Mouse (Mus musculus) induced T-regulatory cell, adult 2 months (primary cell): Measurements from ENCODE around the gene Vmn2r81.
"Not testable (repeated sequence)": the region's sequence is repeated elsewhere in the genome, so short reads cannot be mapped to it uniquely, and the experiment has no call there.

Experiments
- DNase-seq: peaks from one replicate; pipeline ENCODE4 v3.0.0-alpha.2; 2012; ENCODE audit warnings: low read depth

Gene Vmn2r81

GRCm38 (mm10) chr10:79247392-79247791 lies at the start of gene Vmn2r81:
Vmn2r81 (plus strand) TSS chr10:79247692.
- not testable (repeated sequence) for DNase-seq

GRCm38 (mm10) chr10:79199973-79200372 lies 47.5 kb upstream of the Vmn2r81 start:
- DNase-seq = not testable (repeated sequence)

- DNase-seq = no peak
These were observed 27.1 kb upstream of the Vmn2r81 start for GRCm38 (mm10) chr10:79220432-79220831.

- DNase-seq = no peak
These were observed 25.9 kb upstream of the Vmn2r81 start for GRCm38 (mm10) chr10:79221606-79222005.

GRCm38 (mm10) chr10:79222214-79222613 lies 25.3 kb upstream of the Vmn2r81 start:
- no peak for DNase-seq

GRCm38 (mm10) chr10:79322033-79322736 lies 74.7 kb downstream of the Vmn2r81 start:
- not testable (repeated sequence) for DNase-seq

GRCm38 (mm10) chr10:79322737-79323086 lies 75.2 kb downstream of the Vmn2r81 start:
- DNase-seq = no peak
